Mouse (Mus musculus) central nervous system, embryonic 11.5 days (tissue): ENCODE measurements around the gene Rbm5. TPM values are rescaled to one million over a fixed set of nuclear protein-coding genes. Genes with fewer than 3 reads are reported as not detected.

Source experiments
- polyA plus RNA-seq: library from polyadenylated mRNA; depleted of rRNA; stranded (reverse); fragments of >200 nt; gene quantifications from 2 replicates; pipeline ENCODE4 v1.2.3, GENCODE M21; 2012; rRNA removed

Gene Rbm5
- polyA plus RNA-seq = 180 and 206 TPM in 2 replicates

DNA sequence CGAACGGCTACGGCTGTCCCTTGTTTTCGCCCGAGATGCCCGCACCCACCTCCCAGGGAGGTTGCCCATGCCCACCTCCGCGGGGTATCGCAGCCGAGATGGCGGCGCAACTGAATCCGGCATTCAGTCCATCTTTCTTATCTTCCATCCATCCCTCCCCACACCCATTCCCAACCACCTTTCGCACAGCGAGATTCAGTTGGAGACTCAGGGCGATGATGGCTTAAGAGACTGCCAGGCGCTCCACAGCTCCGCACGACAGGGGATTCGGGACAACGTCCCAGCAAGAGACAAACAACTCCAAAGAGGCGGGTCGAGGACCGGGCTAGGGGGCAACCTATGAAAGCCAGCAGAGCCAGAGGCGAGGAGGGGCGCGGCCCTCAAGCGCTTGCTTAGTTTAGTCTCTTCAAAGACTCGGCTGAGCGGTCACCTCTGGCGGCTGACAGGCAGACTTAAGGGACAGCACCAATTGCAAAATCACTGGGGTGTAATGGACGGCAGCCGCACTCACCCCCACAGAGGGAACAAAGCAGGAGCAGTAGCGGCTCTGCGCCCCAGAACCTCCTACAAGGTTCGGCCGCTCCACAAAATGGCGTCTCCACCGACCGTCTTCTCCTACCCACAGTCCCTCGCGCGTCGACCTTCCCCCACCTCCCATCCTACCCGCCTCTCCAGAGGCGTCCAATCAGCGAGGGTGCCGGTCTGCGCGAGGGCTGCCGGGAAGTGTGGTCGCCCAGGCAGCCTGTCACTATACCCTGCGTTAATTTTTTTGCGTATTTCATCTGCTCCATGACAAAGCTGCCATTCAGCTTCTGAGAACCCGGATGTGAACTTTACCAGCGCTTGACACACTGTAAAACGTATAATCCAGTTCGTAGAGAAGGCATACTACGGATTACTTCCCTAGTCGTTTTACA lies at the start of gene Rbm5:
Gene Rbm5, minus strand, starts transcription at position 623 of the 917 bp plus-strand sequence.

GRCm38 (mm10) chr9:107709697-107710483 lies 60.9 kb downstream of the Rbm5 start, which contains the start of gene Sema3f:
Gene Sema3f (minus strand): TSS chr9:107710475.

Other genes starting within 250 kb of the Rbm5 start
- 21.1 and 23.1 TPM in 2 replicates for gene Tmem115, start 237.1 kb downstream of the Rbm5 start, polyA plus RNA-seq
- 13.6 and 13.9 TPM in 2 replicates for gene Cyb561d2, start 228.8 kb downstream of the Rbm5 start, polyA plus RNA-seq
- gene Nprl2, start 228.8 kb downstream of the Rbm5 start, polyA plus RNA-seq = 31.2 and 44.2 TPM in 2 replicates
- 2.2 and 3.4 TPM in 2 replicates for gene Zmynd10, start 223.7 kb downstream of the Rbm5 start, polyA plus RNA-seq
- 47.5 and 79.5 TPM in 2 replicates for gene Rassf1, start 219.4 kb downstream of the Rbm5 start, polyA plus RNA-seq
- gene Tusc2, start 207.7 kb downstream of the Rbm5 start, polyA plus RNA-seq = 48.6 and 54.3 TPM in 2 replicates
- 53.1 and 77.8 TPM in 2 replicates for gene Hyal2, start 203.1 kb downstream of the Rbm5 start, polyA plus RNA-seq
- 5.0 and 8.1 TPM in 2 replicates for gene Hyal1, start 194.1 kb downstream of the Rbm5 start, polyA plus RNA-seq
- gene Naa80, start 192.1 kb downstream of the Rbm5 start, polyA plus RNA-seq = 17.3 and 24.5 TPM in 2 replicates
- gene Hyal3, start 190.2 kb downstream of the Rbm5 start, polyA plus RNA-seq = 0.61 and 0.80 TPM in 2 replicates
- gene Ifrd2, start 183.4 kb downstream of the Rbm5 start, polyA plus RNA-seq = 37.6 and 48.8 TPM in 2 replicates
- gene Sema3b, start 161.8 kb downstream of the Rbm5 start, polyA plus RNA-seq = 3.2 and 5.4 TPM in 2 replicates
- gene Gnai2, start 135.6 kb downstream of the Rbm5 start, polyA plus RNA-seq = 576 and 905 TPM in 2 replicates
- 11.8 and 17.3 TPM in 2 replicates for gene Slc38a3, start 101.5 kb downstream of the Rbm5 start, polyA plus RNA-seq
- gene Gnat1, start 91.3 kb downstream of the Rbm5 start, polyA plus RNA-seq = 0.21 and 0.30 TPM in 2 replicates
- 65.6 and 115 TPM in 2 replicates for gene Sema3f, start 60.5 kb downstream of the Rbm5 start, polyA plus RNA-seq
- 98.8 and 117 TPM in 2 replicates for gene Rbm6, start 102.2 kb upstream of the Rbm5 start, polyA plus RNA-seq
- gene Mon1a, start 117.2 kb upstream of the Rbm5 start, polyA plus RNA-seq = 11.7 and 16.7 TPM in 2 replicates
- 2.6 and 5.0 TPM in 2 replicates for gene Mst1r, start 135.9 kb upstream of the Rbm5 start, polyA plus RNA-seq
- gene Actl11, start 157.5 kb upstream of the Rbm5 start, polyA plus RNA-seq = not detected in 2 replicates
- 11.2 and 14.5 TPM in 2 replicates for gene Camkv, start 164.7 kb upstream of the Rbm5 start, polyA plus RNA-seq
- gene Traip, start 179.1 kb upstream of the Rbm5 start, polyA plus RNA-seq = 17.5 and 37.1 TPM in 2 replicates
- 13.7 and 17.7 TPM in 2 replicates for gene Uba7, start 204.5 kb upstream of the Rbm5 start, polyA plus RNA-seq
- 1.9 and 5.9 TPM in 2 replicates for gene Gm20661, start 212.1 kb upstream of the Rbm5 start, polyA plus RNA-seq
- gene Inka1, start 214.9 kb upstream of the Rbm5 start, polyA plus RNA-seq = 31.0 and 53.6 TPM in 2 replicates
- gene Cdhr4, start 221.5 kb upstream of the Rbm5 start, polyA plus RNA-seq = 9.7 and 21.1 TPM in 2 replicates
- 0.68 and 4.3 TPM in 2 replicates for gene Gm20662, start 225.4 kb upstream of the Rbm5 start, polyA plus RNA-seq
- gene Ip6k1, start 231.5 kb upstream of the Rbm5 start, polyA plus RNA-seq = 70.0 and 86.6 TPM in 2 replicates